Mouse (Mus musculus): Measurements from ENCODE around the gene Chek2. TPM values are rescaled to one million over a fixed set of nuclear protein-coding genes. Genes with fewer than 3 reads are reported as not detected.

Chek2 gene
- total RNA-seq, 2 experiments from 2014 or later = 22.7 to 24.0 TPM

GRCm38 (mm10) chr5:110898169-110898568, 58.4 kb downstream of the Chek2 start:
- no peak for ATAC-seq (ENCODE audit: poor library complexity, severe bottlenecking)

GRCm38 (mm10) chr5:110898785-110899184, 59.0 kb downstream of the Chek2 start:
- ATAC-seq (ENCODE audit: poor library complexity, severe bottlenecking) = no peak

- ATAC-seq (ENCODE audit: poor library complexity, severe bottlenecking) = no peak
These were observed 60.6 kb downstream of the Chek2 start for GRCm38 (mm10) chr5:110900331-110900730.

- ATAC-seq (ENCODE audit: poor library complexity, severe bottlenecking) = no peak
These were observed 66.9 kb downstream of the Chek2 start for GRCm38 (mm10) chr5:110906708-110907107.

- no peak for ATAC-seq (ENCODE audit: poor library complexity, severe bottlenecking)
These were observed 69.1 kb downstream of the Chek2 start for GRCm38 (mm10) chr5:110908879-110909278.

- no peak for ATAC-seq (ENCODE audit: poor library complexity, severe bottlenecking)
These were observed 70.3 kb downstream of the Chek2 start for GRCm38 (mm10) chr5:110909955-110910589.

GRCm38 (mm10) chr5:110914859-110915258, 75.1 kb downstream of the Chek2 start:
- no peak for ATAC-seq (ENCODE audit: poor library complexity, severe bottlenecking)

- ATAC-seq (ENCODE audit: poor library complexity, severe bottlenecking) = no peak
These were observed 76.5 kb downstream of the Chek2 start for GRCm38 (mm10) chr5:110916241-110916640.

- ATAC-seq (ENCODE audit: poor library complexity, severe bottlenecking) = no peak
These were observed 79.8 kb downstream of the Chek2 start for GRCm38 (mm10) chr5:110919541-110919940.

- no peak for ATAC-seq (ENCODE audit: poor library complexity, severe bottlenecking)
These were observed 83.6 kb downstream of the Chek2 start for GRCm38 (mm10) chr5:110923336-110923735.

Other genes with a start within 250 kb of the Chek2 start
- gene Noc4l, start 186.6 kb upstream of the Chek2 start, total RNA-seq (2015) = 11.9 and 12.2 TPM in 2 replicates
- 9.9 and 15.9 TPM in 2 replicates for gene Noc4l, start 186.6 kb upstream of the Chek2 start, total RNA-seq (2017)
- 9.7 and 10.8 TPM in 2 replicates for gene Ddx51, start 186.5 kb upstream of the Chek2 start, total RNA-seq (2015)
- gene Ddx51, start 186.5 kb upstream of the Chek2 start, total RNA-seq (2017) = 3.5 and 10.9 TPM in 2 replicates
- 80.0 and 87.2 TPM in 2 replicates for gene Ep400, start 69.3 kb upstream of the Chek2 start, total RNA-seq (2015)
- gene Ep400, start 69.3 kb upstream of the Chek2 start, total RNA-seq (2017) = 30.1 and 47.3 TPM in 2 replicates
- gene Pus1, start 59.3 kb upstream of the Chek2 start, total RNA-seq (2015) = 7.0 and 8.2 TPM in 2 replicates
- gene Pus1, start 59.3 kb upstream of the Chek2 start, total RNA-seq (2017) = 20.4 and 21.6 TPM in 2 replicates
- gene Ulk1, start 29.9 kb upstream of the Chek2 start, total RNA-seq (2015) = 19.3 and 24.1 TPM in 2 replicates
- gene Ulk1, start 29.9 kb upstream of the Chek2 start, total RNA-seq (2017) = 7.6 and 10.0 TPM in 2 replicates
- 26.9 and 29.5 TPM in 2 replicates for gene Hscb, start 202 bp upstream of the Chek2 start, total RNA-seq (2015)
- 20.3 and 33.5 TPM in 2 replicates for gene Hscb, start 202 bp upstream of the Chek2 start, total RNA-seq (2017)
- gene Ttc28, start 39.8 kb downstream of the Chek2 start, total RNA-seq (2015) = 0.89 TPM in 2 replicates
- 0.29 and 7.4 TPM in 2 replicates for gene Ttc28, start 39.8 kb downstream of the Chek2 start, total RNA-seq (2017)